Mouse (Mus musculus): ENCODE results near the gene Rufy2. TPM values are rescaled to one million over a fixed set of nuclear protein-coding genes. Genes with fewer than 3 reads are reported as not detected.
A peak's percentile ranks its signal among the peaks of the same experiment; 100 is the strongest.

Gene Rufy2
- total RNA-seq, 2 experiments from 2014 or later, result 14.4 to 22.2 TPM

GRCm38 (mm10) chr10:63013476-63013875, 33.5 kb downstream of the Rufy2 start:
- no peak for DNase-seq (ENCODE audit: low spot score in 2 of 2)

DNA sequence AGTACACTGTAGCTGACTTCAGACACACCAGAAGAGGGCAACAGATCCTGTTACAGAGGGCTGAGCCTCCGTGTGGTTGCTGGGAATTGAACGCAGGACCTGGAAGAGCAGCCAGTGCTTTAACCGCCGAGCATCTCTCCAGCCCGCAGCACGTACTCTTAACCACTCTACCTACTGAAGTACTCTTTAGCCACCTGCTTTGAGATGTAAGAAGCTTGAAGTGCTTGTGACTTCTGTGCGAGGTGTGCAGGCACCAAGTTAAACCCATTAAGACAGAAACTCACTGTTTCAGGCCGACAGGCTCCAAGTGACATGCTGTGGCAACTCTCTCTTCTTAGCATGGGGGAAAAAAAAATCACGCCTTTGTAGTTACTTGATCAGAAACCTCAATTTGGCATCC, 34.1 kb downstream of the Rufy2 start:
- DNase-seq (ENCODE audit: low spot score in 2 of 2), result no peak

DNA sequence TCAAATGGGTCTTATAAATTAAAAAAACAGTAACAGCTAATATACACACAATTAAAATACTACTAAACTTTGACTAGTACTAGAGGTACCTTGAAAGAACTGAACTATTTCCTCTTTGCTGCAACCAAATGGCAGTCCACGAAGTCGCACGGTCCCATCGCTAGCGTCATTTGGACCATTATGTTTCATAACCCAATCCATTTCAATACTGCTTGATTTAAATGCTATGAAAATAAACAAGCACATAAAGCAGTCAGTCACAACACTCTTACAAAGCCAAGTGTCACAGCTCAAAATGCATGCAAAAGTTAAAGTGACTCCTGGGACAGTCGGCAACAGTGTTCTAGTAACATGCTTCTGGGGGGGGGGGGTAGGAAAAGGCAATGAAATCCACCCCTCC, 39.3 kb downstream of the Rufy2 start:
- DNase-seq (ENCODE audit: low spot score in 2 of 2), result no peak

- no peak for DNase-seq (ENCODE audit: low spot score in 2 of 2)
Measured at GRCm38 (mm10) chr10:63021702-63022101, 41.7 kb downstream of the Rufy2 start.

GRCm38 (mm10) chr10:63022541-63023120, 42.6 kb downstream of the Rufy2 start:
- no peak for DNase-seq (ENCODE audit: low spot score in 2 of 2)

DNA sequence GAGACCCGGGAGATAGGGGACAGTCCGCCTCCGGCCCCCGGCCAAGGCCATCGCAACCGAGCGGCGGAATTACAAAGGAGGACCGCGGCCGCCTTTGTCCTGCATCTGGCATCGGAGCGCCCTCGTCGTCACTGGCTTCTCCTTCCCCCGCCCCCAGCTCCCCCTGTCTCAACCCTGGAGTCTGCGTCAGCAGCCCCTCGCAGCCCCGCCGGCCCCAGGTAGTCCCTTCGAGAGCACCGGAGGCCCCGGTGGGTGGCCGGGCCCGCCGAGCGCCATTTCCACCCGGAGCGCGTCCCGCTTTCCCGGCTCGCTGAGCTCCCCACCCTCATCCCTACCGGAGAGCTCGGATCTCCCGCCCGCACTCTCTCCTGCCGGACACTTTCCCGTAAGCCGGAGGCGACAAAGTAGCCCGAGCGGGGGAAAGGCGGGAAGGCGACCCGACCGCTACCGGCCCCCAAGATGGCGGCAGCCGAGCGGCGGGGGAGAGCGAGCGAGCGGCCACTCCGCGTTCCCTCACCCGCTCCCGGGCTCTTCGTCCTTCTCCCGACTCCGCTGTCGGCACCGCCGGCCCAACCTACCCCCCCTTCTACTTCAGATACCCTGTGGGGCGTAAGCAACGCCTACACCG, 43.2 kb downstream of the Rufy2 start:
- DNase-seq (ENCODE audit: low spot score in 2 of 2), result peak; percentile 62 to 75

DNA sequence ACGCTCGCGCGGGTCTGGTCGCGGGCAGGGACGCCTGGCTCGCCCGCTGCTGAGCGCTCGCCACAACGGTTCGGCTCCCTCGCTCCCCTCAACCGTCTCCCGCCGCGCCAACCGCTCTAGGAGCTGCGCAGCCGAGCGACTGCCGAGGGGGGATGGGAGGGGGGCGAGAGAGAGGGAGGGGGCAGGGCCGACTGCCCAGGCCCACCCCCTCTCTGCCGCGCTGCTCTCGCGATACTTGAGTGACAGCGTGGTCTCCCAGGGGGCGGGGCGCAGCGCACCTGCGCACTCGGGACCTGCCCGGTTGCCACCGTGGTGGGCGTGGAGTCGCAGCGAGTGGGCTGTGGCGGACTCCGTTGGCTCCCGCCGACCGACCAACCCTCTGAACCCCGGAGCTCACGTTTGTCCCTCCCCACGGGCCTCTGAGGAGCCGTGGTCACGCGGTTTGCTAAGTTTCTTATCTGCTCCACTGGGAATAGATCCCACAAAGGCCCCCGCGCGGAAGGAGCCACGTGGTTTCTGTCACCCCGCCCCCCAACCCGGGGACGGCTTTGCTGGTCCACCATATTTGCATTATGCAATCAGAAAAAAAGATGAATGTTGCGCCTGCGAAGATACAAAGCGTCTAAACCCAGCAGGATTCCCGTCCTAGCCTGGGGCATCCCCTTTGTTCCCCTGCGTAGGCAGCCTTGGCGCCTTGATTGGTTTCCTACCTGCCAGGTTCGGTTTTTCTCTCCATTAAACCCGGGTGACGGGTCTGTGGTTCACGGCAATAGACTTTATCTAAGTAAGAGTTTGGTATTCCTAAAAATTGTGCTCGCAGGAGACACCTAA, 43.9 kb downstream of the Rufy2 start, which contains the start of the genes Hnrnph3 and Pbld2:
Gene Hnrnph3 (minus strand): TSS at position 469 of the 831 bp plus-strand sequence.
Gene Pbld2 (plus strand): TSS at position 567 of the 831 bp plus-strand sequence.
- peak; percentile 99 for DNase-seq (ENCODE audit: low spot score in 2 of 2)

GRCm38 (mm10) chr10:63024580-63024910, 44.5 kb downstream of the Rufy2 start:
- DNase-seq (ENCODE audit: low spot score in 2 of 2), result peak; percentile 33 to 66

- DNase-seq (ENCODE audit: low spot score in 2 of 2), result no peak
Measured at GRCm38 (mm10) chr10:63025016-63025415, 45.0 kb downstream of the Rufy2 start.

DNA sequence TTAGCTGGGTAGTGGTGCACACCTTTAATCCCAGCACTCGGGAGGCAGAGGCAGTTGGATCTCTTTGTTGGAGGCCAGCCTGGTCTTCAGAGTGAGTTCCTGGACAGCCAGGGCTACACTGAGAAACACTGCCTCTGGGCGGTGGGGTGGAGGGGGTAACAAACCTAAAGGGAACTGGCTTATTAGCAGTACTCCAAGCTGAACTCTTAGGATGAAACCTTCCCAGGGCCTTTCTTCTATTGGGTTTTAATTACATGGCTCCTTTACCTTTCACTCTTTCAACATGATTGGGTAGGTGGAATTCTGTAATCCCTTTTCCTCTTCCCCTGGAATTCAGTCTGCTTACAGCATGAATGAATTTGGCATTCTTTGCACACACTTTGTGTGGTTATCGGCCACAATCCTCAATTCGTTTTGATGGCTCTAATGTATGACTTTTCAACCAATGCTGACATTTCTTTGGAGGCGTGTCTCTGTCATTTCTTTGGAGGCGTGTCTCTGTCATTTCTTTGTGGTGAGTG, 45.5 kb downstream of the Rufy2 start:
- no peak for DNase-seq (ENCODE audit: low spot score in 2 of 2)

GRCm38 (mm10) chr10:63026156-63026794, 46.3 kb downstream of the Rufy2 start:
- DNase-seq (ENCODE audit: low spot score in 2 of 2), result no peak

GRCm38 (mm10) chr10:63026795-63027160, 46.8 kb downstream of the Rufy2 start:
- no peak for DNase-seq (ENCODE audit: low spot score in 2 of 2)

GRCm38 (mm10) chr10:63027376-63028161, 47.5 kb downstream of the Rufy2 start:
- no peak for DNase-seq (ENCODE audit: low spot score in 2 of 2)

GRCm38 (mm10) chr10:63028396-63028795, 48.4 kb downstream of the Rufy2 start:
- DNase-seq (ENCODE audit: low spot score in 2 of 2), result no peak

GRCm38 (mm10) chr10:63032267-63032666, 52.2 kb downstream of the Rufy2 start:
- no peak for DNase-seq (ENCODE audit: low spot score in 2 of 2)

GRCm38 (mm10) chr10:63032956-63033355, 52.9 kb downstream of the Rufy2 start:
- no peak for DNase-seq (ENCODE audit: low spot score in 2 of 2)

DNA sequence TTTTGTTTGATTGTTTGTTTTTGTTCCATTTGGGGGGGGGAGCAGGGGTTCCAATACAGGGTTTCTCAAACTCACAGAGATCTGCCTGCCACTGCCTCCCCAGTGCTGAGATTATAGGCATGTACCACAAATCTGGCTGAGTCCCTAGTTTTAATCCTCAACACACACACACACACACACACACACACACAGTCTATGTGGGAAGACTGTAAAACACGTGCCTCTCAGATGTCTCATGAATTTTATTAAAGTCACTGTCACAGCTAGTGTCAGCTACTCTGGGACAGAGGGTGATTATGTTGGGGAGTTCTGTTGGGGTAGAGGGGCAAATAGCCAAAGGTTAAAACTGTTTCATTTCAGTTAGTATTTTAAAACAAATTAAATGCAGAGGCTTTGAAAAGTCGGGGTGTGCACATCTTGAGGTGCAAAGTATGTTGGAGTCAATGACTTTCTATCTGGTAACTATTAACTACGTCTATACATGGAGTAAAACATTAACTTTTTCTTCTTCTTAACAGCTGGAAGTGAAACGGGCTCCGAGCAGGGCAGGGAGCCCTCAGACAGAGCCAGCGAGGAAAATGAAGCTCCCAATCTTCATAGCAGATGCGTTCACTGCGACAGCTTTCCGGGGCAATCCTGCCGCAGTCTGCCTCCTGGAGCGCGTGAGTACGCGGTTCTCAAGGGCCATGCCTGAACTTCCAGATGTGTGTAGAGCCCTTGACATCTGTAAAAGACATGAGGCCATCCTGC, 58.7 kb downstream of the Rufy2 start:
- no peak for DNase-seq (ENCODE audit: low spot score in 2 of 2)

GRCm38 (mm10) chr10:63039867-63040628, 60.0 kb downstream of the Rufy2 start:
- no peak for DNase-seq (ENCODE audit: low spot score in 2 of 2)

- no peak for DNase-seq (ENCODE audit: low spot score in 2 of 2)
Measured at GRCm38 (mm10) chr10:63043154-63043553, 63.1 kb downstream of the Rufy2 start.
